Mouse (Mus musculus) forebrain, embryonic 12.5 days (tissue): ENCODE results near the gene Pih1d1. TPM values are rescaled to one million over a fixed set of nuclear protein-coding genes. Genes with fewer than 3 reads are reported as not detected.

Experiments used
- ATAC-seq: fragments of 200-750 bp; cut with Nextera tagmentation; 2 replicates; pipeline ENCODE4 v1.8.0; 2017; ENCODE audit warnings: moderate TSS enrichment; ENCODE audit not compliant: low FRiP score
- H3K27ac ChIP-seq: fragments of 300-500 bp; sonication (generic); 2 replicates; pipeline ENCODE4 v1.5.1; 2016; ENCODE audit warnings: mild to moderate bottlenecking
- H3K27me3 ChIP-seq: fragments of 300-500 bp; sonication (generic); 2 replicates; pipeline ENCODE4 v1.6.1; 2016; ENCODE audit warnings: mild to moderate bottlenecking
- H3K36me3 ChIP-seq: fragments of 300-500 bp; sonication (generic); replicated peaks from 2 replicates; pipeline ENCODE4 v1.6.1; 2016; ENCODE audit warnings: mild to moderate bottlenecking
- H3K4me1 ChIP-seq: fragments of 300-500 bp; sonication (generic); 2 replicates; pipeline ENCODE4 v1.6.1; 2016
- H3K4me2 ChIP-seq: fragments of 300-500 bp; sonication (generic); 2 replicates; pipeline ENCODE4 v1.6.1; 2016; ENCODE audit warnings: mild to moderate bottlenecking, moderate library complexity
- H3K4me3 ChIP-seq: fragments of 300-500 bp; sonication (generic); replicated peaks from 2 replicates; pipeline ENCODE4 v1.5.1; 2016; ENCODE audit warnings: mild to moderate bottlenecking
- H3K9ac ChIP-seq: fragments of 300-500 bp; sonication (generic); 2 replicates; pipeline ENCODE4 v1.6.1; 2016; ENCODE audit warnings: mild to moderate bottlenecking
- H3K9me3 ChIP-seq: fragments of 300-500 bp; sonication (generic); 2 replicates; pipeline ENCODE4 v1.6.1; 2016
- WGBS: fragments of 180-500 bp; shearing (Covaris S2); methylation state at CpG from one replicate; pipeline ENCODE4 v1.1.7; 2016; 5-methylcytosine and 5-hydroxymethylcytosine counted together
- polyA plus RNA-seq: library from polyadenylated mRNA; unstranded; fragments of >200 nt; fragmentation: Nextera tagmentation; extraction: Ambion mirVana; gene quantifications from 2 replicates; pipeline ENCODE4 v1.2.1, GENCODE M21; 2016

Gene Pih1d1
- polyA plus RNA-seq, 1 experiment from 2014 or later, result 95.0 TPM

DNA sequence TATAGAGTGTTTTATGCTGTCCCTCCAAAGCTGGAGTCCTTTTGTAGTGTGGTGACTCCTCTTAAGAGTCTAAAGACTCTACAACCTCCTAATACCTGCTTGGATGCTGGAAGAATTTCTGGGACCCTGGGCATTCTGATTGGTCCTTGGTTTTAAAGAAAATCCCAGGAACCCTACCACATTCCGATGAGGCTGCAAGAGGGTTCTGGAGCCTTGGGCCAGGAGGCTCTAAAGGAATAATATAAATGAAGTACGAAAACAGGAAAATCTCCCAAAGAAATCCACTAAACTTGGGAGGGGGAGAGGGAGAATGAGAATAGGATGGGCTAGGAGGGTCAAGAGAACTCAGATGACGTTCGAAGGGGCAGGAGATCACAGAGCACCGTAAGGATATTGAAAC, 517 bp upstream of the Pih1d1 start:
- Histone ChIP-seq H3K4me3 (peak overlapping the region; percentile 68), H3K9ac (peak overlapping the region; percentile 78), H3K27me3 (no peaks in the 10 kb centered on the region), H3K27ac (peak overlapping the region; percentile 92), H3K9me3 (no peaks in the 10 kb centered on the region), H3K4me1 (peaks cover 33% of the 10 kb centered on the region), H3K36me3 (peaks cover 11% of the 10 kb centered on the region), H3K4me2 (peak overlapping the region; percentile 81)
- peak; percentile 9; the same call in 1 of the 2 replicates for ATAC-seq
- WGBS, result 4% methylated on average over 5 of the region's 5 CpGs

DNA sequence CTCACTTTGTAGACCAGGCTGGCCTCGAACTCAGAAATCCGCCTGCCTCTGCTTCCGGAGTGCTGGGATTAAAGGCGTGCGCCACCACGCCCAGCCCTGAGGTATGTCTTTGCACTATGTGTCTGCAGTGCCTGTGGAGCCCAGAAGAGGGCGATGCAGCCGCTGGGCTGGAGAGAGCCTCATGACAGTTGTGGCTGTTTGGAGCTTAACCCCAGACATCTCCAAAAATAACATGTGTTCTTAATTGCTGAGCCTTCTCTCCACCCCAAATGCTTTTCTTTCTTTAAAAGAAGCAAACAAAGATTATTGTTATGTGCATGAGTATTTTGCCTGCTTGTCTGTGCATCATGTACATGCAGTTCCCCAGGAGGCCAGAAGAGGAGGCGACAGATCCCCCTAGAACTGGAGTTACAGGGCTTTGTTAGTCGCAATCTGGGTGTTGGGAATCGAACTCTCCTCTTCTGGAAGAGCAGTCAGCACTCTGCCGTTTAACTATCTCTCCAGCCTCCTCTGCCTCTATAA, 951 bp downstream of the Pih1d1 start:
- peak overlapping the region; percentile 81 for H3K4me2 ChIP-seq
- peak; percentile 10; the same call in 1 of the 2 replicates for ATAC-seq
- 0 out of 2 replicates have a peak overlapping the region, but pooled peaks have one; percentile 92 for H3K27ac ChIP-seq
- peaks cover 28% of the 10 kb centered on the region for H3K4me1 ChIP-seq
- WGBS, result 81% methylated on average over 12 of the region's 12 CpGs
- peaks cover 25% of the 10 kb centered on the region for H3K36me3 ChIP-seq
- H3K27me3 ChIP-seq, result no peaks in the 10 kb centered on the region
- no peaks in the 10 kb centered on the region for H3K9me3 ChIP-seq
- H3K4me3 ChIP-seq, result peak overlapping the region; percentile 68
- H3K9ac ChIP-seq, result no peak overlapping the region; the same call in 1 of the 2 replicates

DNA sequence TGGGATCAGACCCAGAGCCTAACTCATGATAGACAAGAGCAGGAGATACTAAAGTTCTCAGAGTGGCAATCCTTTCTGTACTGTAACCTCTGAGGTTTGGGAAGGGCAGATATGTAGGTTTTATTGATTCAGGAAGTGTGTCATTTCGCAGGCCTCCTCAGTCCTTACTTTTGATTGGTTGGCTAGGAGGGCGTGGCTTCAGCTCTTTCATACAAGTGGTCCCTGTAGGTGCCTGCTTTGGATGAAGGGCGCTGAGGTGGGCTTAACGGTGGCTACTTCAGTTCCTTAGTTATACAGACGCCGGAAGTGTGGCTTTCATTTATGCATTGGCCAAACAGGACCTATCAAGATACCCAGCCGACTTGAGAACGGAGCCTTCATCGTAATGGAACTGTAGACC, 1.5 kb downstream of the Pih1d1 start:
- Histone ChIP-seq H3K27me3 (no peaks in the 10 kb centered on the region), H3K4me2 (peak overlapping the region; percentile 81; the same call in 1 of the 2 replicates), H3K4me3 (no peak overlapping the region)

DNA sequence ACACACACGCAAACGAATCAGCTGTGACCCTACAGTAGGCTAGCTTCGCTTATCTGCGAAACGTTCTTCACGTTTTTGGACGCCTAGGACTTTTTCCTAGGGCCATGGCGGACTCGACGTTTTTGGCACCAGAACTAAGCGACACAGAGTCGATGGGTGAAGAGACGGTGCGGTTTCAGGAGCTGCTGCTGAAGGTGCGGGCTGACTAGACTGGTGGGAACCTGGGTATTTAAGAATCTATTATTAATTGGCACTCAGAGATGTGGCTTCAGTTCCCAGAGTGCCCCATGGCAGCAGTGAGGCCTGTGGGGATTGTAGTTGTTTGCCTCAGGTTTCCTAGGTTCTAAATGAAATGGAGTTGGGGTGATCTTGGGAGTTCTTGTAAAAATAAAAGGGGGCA, 2.1 kb downstream of the Pih1d1 start:
- Histone ChIP-seq H3K27ac (no peak overlapping the region), H3K9me3 (no peaks in the 10 kb centered on the region), H3K4me1 (peaks cover 19% of the 10 kb centered on the region), H3K27me3 (no peaks in the 10 kb centered on the region), H3K4me2 (no peak overlapping the region), H3K9ac (no peak overlapping the region), H3K4me3 (no peak overlapping the region), H3K36me3 (peaks cover 31% of the 10 kb centered on the region)
- no peak for ATAC-seq
- 95% methylated on average over 15 of the region's 15 CpGs for WGBS

More for the DNA sequence above, 1.5 kb downstream of the Pih1d1 start:
- ATAC-seq, result no peak
- H3K27ac ChIP-seq, result no peak overlapping the region
- H3K36me3 ChIP-seq, result peaks cover 31% of the 10 kb centered on the region
- peaks cover 25% of the 10 kb centered on the region for H3K4me1 ChIP-seq
- no peaks in the 10 kb centered on the region for H3K9me3 ChIP-seq
- H3K9ac ChIP-seq, result no peak overlapping the region
- WGBS, result 84% methylated on average over 9 of the region's 9 CpGs

DNA sequence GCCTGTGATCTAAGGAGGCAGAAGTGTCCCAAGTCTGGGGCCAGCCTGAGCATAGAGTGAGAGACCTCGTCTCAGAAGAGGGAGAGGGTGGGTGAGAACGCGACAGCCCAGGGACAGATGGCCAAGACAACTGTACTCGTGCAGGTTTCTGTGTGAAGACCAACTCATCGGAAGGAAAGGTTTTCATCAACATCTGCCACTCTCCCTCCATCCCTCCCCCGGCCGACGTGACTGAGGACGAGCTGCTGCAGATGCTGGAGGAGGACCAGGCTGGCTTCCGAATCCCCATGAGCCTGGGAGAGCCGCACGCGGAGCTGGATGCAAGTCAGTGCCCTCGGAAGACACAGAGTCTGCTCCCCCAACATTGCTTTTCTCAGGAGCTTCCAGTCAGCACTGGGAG, 3.4 kb downstream of the Pih1d1 start:
- Histone ChIP-seq H3K4me1 (peaks cover 24% of the 10 kb centered on the region), H3K4me2 (no peak overlapping the region), H3K9ac (no peak overlapping the region), H3K27me3 (peaks cover 1% of the 10 kb centered on the region; the same call in 1 of the 2 replicates), H3K4me3 (no peak overlapping the region), H3K9me3 (no peaks in the 10 kb centered on the region), H3K36me3 (peaks cover 31% of the 10 kb centered on the region), H3K27ac (no peak overlapping the region)
- ATAC-seq, result no peak
- 89% methylated on average over 14 of the region's 14 CpGs for WGBS

DNA sequence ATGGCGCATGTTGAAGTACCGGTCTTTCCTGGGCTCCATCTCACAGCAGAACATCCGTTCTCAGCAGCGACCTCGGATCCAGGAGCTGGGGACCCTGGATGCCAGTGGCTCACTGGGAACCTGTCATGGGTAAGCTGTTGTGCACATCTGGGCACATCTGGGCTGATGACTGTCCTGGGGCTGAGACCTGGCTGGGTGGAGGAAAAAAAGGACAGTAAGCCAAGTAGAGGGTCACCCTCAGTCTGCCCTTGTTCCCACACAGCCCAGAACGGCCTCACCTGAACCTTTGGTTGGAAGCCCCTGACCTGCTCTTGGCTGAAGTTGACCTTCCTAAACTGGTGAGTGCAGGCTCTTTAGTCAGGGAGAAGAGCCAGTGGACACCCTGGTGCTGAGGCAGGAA, 4.9 kb downstream of the Pih1d1 start:
- 93% methylated on average over 6 of the region's 6 CpGs for WGBS
- no peak overlapping the region for H3K4me2 ChIP-seq

DNA sequence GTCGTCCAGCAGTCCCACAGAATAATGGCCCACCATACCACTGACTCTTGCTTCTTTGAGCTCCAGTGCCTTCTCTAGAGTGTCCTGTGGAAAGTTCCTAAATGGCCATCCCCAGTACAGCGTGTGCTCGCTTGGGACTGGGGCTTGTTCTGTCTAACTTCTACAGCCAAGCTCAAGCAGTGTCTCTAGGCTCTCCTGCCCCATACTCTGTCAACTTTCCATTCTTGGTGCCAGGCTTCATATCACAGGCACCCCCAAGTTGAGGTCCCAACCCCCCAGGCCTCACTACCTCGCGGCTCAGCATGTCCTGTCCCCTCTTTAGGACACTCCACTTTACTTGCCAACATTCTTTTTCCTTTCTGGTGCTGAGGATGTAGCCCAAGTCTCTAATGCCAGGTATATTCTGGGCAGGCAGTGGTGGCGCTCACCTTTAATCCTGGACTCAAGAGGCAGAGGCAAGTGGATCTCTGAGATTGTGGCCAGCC, 6.3 kb downstream of the Pih1d1 start:
- peaks cover 31% of the 10 kb centered on the region for H3K36me3 ChIP-seq
- H3K4me2 ChIP-seq, result no peak overlapping the region
- H3K9ac ChIP-seq, result no peak overlapping the region
- WGBS, result 97% methylated on average over 6 of the region's 6 CpGs
- no peaks in the 10 kb centered on the region for H3K9me3 ChIP-seq
- H3K27ac ChIP-seq, result no peak overlapping the region
- peaks cover 30% of the 10 kb centered on the region for H3K27me3 ChIP-seq
- peaks cover 22% of the 10 kb centered on the region for H3K4me1 ChIP-seq
- no peak overlapping the region for H3K4me3 ChIP-seq
- ATAC-seq, result no peak

More for the DNA sequence above, 4.9 kb downstream of the Pih1d1 start:
- peaks cover 16% of the 10 kb centered on the region for H3K27me3 ChIP-seq
- peaks cover 31% of the 10 kb centered on the region for H3K36me3 ChIP-seq
- no peak overlapping the region for H3K27ac ChIP-seq
- ATAC-seq, result no peak
- no peak overlapping the region for H3K9ac ChIP-seq
- no peaks in the 10 kb centered on the region for H3K9me3 ChIP-seq
- H3K4me1 ChIP-seq, result peaks cover 26% of the 10 kb centered on the region
- no peak overlapping the region for H3K4me3 ChIP-seq

DNA sequence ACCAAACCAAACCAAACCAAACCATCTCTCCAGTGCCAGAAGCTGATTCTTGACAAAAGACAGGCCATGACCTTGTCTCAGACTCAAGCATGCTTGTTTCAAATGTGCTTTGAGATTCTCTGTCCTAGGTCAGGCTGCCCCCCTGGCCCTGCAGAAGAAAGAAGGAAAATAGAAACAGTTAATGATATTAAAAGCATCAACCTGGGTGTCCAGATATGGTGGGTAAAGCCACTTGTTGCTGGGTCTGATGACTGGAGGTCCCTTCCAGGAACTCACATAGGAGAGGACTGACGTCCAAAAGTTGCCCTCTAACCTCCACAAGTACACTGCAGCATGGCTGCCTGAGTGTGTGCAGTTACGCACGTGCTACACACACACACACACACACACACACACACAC, 6.8 kb downstream of the Pih1d1 start:
- H3K27ac ChIP-seq, result no peak overlapping the region
- peaks cover 31% of the 10 kb centered on the region for H3K36me3 ChIP-seq
- no peaks in the 10 kb centered on the region for H3K9me3 ChIP-seq
- H3K4me2 ChIP-seq, result no peak overlapping the region
- no peak overlapping the region for H3K4me3 ChIP-seq
- no peak for ATAC-seq
- peaks cover 35% of the 10 kb centered on the region for H3K27me3 ChIP-seq
- 88% methylated on average over 3 of the region's 3 CpGs for WGBS
- H3K9ac ChIP-seq, result no peak overlapping the region
- peaks cover 19% of the 10 kb centered on the region for H3K4me1 ChIP-seq

DNA sequence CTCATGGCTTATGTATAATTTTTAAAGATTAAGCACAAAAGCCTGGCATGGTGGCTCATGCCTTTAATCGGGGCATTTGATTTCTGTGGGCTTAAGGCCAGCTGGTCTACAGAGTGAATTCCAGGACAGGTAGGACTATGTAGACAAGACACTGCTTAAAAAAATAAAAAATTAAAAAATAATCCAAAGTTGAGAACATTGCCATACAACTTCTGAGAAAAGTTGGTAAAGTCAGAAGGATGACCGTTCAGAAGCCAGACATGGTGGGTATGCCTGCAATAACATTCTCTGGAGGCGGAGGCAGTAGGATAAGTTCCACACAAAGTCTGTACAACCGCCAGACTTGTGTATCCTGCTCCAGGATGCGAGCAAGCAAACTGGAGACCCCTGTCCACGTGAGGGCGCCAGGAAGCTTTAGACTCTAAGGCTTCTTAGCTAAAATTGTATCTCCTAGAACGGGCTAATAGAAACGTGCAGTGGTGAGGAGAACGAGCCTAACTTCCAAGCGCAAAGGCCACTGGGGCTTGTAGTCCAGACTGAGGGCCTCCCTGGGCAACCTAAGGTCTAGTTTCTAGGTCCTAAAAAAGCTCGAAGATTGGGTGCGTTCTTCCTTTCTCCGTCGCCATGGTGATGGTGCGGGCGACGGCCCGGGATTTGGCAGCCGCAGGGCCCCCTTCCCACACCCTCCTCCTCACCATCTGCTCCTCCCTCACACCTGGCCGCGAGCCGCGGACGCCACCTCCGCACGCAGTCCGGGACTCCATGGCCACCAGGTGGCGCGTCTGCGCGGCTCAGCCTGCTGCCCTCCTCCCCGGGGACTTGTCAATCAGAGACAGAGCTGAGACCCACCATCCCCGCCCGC, 7.7 kb downstream of the Pih1d1 start:
- peaks cover 45% of the 10 kb centered on the region for H3K27me3 ChIP-seq
- peaks cover 19% of the 10 kb centered on the region for H3K4me1 ChIP-seq
- peak; percentile 85 for ATAC-seq
- H3K27ac ChIP-seq, result peak overlapping the region; percentile 32; the same call in 1 of the 2 replicates
- no peaks in the 10 kb centered on the region for H3K9me3 ChIP-seq
- peaks cover 31% of the 10 kb centered on the region for H3K36me3 ChIP-seq
- peak overlapping the region; percentile 35 for H3K4me3 ChIP-seq
- peak overlapping the region; percentile 69 for H3K4me2 ChIP-seq
- 5% methylated on average over 35 of the region's 35 CpGs for WGBS
- H3K9ac ChIP-seq, result peak overlapping the region; percentile 17; the same call in 1 of the 2 replicates

DNA sequence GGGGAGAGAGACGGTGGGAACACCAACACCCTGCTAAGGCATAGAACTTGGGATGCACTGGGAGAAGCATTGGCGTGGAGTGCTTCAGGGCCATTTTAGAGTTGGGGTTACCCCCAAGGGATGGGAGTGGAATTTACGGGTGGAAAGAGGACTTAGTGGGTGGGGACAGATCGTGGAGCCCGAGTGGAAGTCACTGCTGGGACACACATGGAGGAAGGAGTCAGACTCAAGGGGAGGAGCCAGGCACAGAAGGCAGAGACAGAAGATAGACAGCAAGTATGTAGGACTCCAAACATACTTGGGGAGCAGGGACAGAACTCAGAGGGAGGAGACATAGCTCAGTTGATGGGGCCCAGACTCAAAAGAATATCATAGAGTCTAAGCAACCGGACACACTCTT, 8.4 kb downstream of the Pih1d1 start:
- Histone ChIP-seq H3K36me3 (peaks cover 30% of the 10 kb centered on the region), H3K4me2 (peak overlapping the region; percentile 69), H3K4me1 (peaks cover 19% of the 10 kb centered on the region), H3K27me3 (peaks cover 52% of the 10 kb centered on the region), H3K4me3 (peak overlapping the region; percentile 35), H3K27ac (no peak overlapping the region), H3K9me3 (no peaks in the 10 kb centered on the region), H3K9ac (no peak overlapping the region; the same call in 1 of the 2 replicates)
- peak; percentile 17; the same call in 1 of the 2 replicates for ATAC-seq
- 31% methylated on average over 6 of the region's 6 CpGs for WGBS

DNA sequence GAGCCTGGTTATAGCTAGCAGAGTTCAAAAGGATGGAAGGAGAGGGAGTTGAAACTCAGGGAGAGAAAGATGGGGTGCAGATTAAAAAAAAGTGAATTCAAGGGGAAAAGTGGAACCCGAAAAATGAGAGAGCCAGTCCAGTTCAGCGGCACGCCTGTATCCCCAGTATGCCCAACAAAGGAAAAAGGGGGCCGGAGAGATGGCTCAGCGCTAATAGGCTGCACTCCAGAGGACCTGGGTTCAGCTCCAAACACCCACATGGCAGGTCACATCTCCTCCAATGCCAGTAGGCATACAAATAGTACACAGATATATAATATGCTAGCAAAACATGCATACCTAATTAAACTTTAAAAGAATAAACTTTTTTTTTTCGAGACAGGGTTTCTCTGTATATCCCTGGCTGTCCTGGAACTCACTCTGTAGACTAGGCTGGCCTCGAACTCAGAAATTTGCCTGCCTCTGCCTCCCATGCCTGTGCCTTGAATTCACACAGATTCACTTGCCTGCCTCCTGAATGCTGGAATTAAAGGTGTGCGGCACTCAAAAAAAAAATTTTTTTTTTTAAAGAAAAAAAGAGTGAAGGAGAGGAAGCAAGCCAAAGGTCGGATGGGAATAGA, 9.0 kb downstream of the Pih1d1 start:
- Histone ChIP-seq H3K27me3 (peaks cover 58% of the 10 kb centered on the region), H3K27ac (no peak overlapping the region), H3K36me3 (peaks cover 25% of the 10 kb centered on the region), H3K4me1 (peaks cover 25% of the 10 kb centered on the region), H3K4me3 (peak overlapping the region; percentile 45; the same call in 1 of the 2 replicates), H3K9ac (no peak overlapping the region), H3K4me2 (no peak overlapping the region), H3K9me3 (no peaks in the 10 kb centered on the region)
- 73% methylated on average over 9 of the region's 9 CpGs for WGBS
- no peak for ATAC-seq
